Mouse (Mus musculus) MEL (cell line): ENCODE data around the gene Ssr1. TPM values are rescaled to one million over a fixed set of nuclear protein-coding genes. Genes with fewer than 3 reads are reported as not detected.
A peak's percentile ranks its signal among the peaks of the same experiment; 100 is the strongest.

Experiments
- DNase-seq: peaks from one replicate; pipeline ENCODE4 v3.0.0; 2011; ENCODE audit warnings: low read depth, low spot score
- H3K27ac ChIP-seq: 2 replicates; pipeline ENCODE4 v1.5.1; 2012; ENCODE audit warnings: low read depth, mild to moderate bottlenecking, control low read depth, low read length, moderate library complexity; ENCODE audit not compliant: control insufficient read depth
- H3K27me3 ChIP-seq, 2 experiments: fragments of 150-350 bp in 1 of 2; sonication (generic) in 1 of 2; 2 replicates each; pipeline ENCODE4 v1.6.1; 2012; ENCODE audit warnings: low read length in 2 of 2, mild to moderate bottlenecking in 2 of 2, improper control_type of control experiment in 1 of 2, moderate library complexity in 1 of 2; ENCODE audit not compliant: insufficient read depth in 2 of 2, control insufficient read depth in 1 of 2
- H3K36me3 ChIP-seq, 2 experiments: 2 replicates each; pipeline ENCODE4 v1.6.1; 2012 to 2014; ENCODE audit warnings: low read length in 2 of 2, improper control_type of control experiment in 1 of 2, inconsistent platforms in 1 of 2, mild to moderate bottlenecking in 1 of 2; ENCODE audit not compliant: insufficient read depth in 2 of 2, control insufficient read depth in 1 of 2
- H3K4me1 ChIP-seq, 2 experiments: fragments of 150-350 bp in 1 of 2; sonication (generic) in 1 of 2; 2 replicates each; pipeline ENCODE4 v1.6.1; 2012; ENCODE audit warnings: low read length in 2 of 2, improper control_type of control experiment in 1 of 2, mild to moderate bottlenecking in 1 of 2; ENCODE audit not compliant: insufficient read depth in 2 of 2, control insufficient read depth in 1 of 2
- H3K4me3 ChIP-seq, 2 experiments: fragments of 150-350 bp in 1 of 2; sonication (generic) in 1 of 2; 2 replicates each; pipeline ENCODE4 v1.5.1; 2012; ENCODE audit warnings: low read depth in 2 of 2, low read length in 2 of 2, mild to moderate bottlenecking in 2 of 2, moderate library complexity in 2 of 2, control low read depth in 1 of 2, improper control_type of control experiment in 1 of 2; ENCODE audit not compliant: control insufficient read depth in 1 of 2, insufficient read depth in 1 of 2
- H3K79me2 ChIP-seq: 2 replicates; pipeline ENCODE4 v1.6.1; 2012; ENCODE audit warnings: mild to moderate bottlenecking, low read length, moderate library complexity; ENCODE audit not compliant: control insufficient read depth, poor library complexity, insufficient read depth
- H3K9ac ChIP-seq: 2 replicates; pipeline ENCODE4 v1.6.1; 2012; ENCODE audit warnings: low read depth, mild to moderate bottlenecking, control low read depth, low read length, moderate library complexity; ENCODE audit not compliant: control insufficient read depth, poor library complexity, severe bottlenecking
- H3K9me3 ChIP-seq: fragments of 150-350 bp; sonication (generic); replicated peaks from 2 replicates; pipeline ENCODE4 v1.6.1; 2012; ENCODE audit warnings: mild to moderate bottlenecking, low read length, improper control_type of control experiment, moderate library complexity; ENCODE audit not compliant: insufficient read depth
- BHLHE40 ChIP-seq: IDR thresholded peaks from 2 replicates; pipeline ENCODE4 v1.6.1; 2012; ENCODE audit warnings: low read depth, mild to moderate bottlenecking, inconsistent platforms, low read length, improper control_type of control experiment, borderline replicate concordance
- CHD1 ChIP-seq: IDR thresholded peaks from 2 replicates; pipeline ENCODE4 v1.6.1; 2012; ENCODE audit warnings: low read depth, mild to moderate bottlenecking, inconsistent platforms, low read length, improper control_type of control experiment
- CHD2 ChIP-seq: IDR thresholded peaks from 2 replicates; pipeline ENCODE4 v1.6.1; 2011; ENCODE audit warnings: low read length, improper control_type of control experiment
- CTCF ChIP-seq, 3 experiments: IDR thresholded peaks in 2 of 3; conservative IDR thresholded peaks in 1 of 3; 2 replicates each; pipeline ENCODE4 v1.5.1; 2011 to 2012; ENCODE audit warnings: low read length in 3 of 3, low read depth in 2 of 3, mild to moderate bottlenecking in 2 of 3, improper control_type of control experiment in 1 of 3, inconsistent platforms in 1 of 3, mixed read lengths in 1 of 3, moderate library complexity in 1 of 3; ENCODE audit not compliant: control insufficient read depth in 1 of 3, insufficient read depth in 1 of 3, poor library complexity in 1 of 3, severe bottlenecking in 1 of 3
- E2F4 ChIP-seq: IDR thresholded peaks from 2 replicates; pipeline ENCODE4 v1.6.1; 2011; ENCODE audit warnings: low read depth, low read length, improper control_type of control experiment, borderline replicate concordance
- ELF1 ChIP-seq: IDR thresholded peaks from 2 replicates; pipeline ENCODE4 v1.6.1; 2014; ENCODE audit warnings: low read depth, mild to moderate bottlenecking, inconsistent platforms, low read length, improper control_type of control experiment, moderate library complexity
- EP300 ChIP-seq, 2 experiments: IDR thresholded peaks; 2 replicates each; pipeline ENCODE4 v1.6.1; 2011; ENCODE audit warnings: improper control_type of control experiment in 2 of 2, low read length in 2 of 2, low read depth in 1 of 2, mild to moderate bottlenecking in 1 of 2
- ETS1 ChIP-seq: IDR thresholded peaks from 2 replicates; pipeline ENCODE4 v1.6.1; 2012; ENCODE audit warnings: low read depth, mild to moderate bottlenecking, inconsistent platforms, low read length, improper control_type of control experiment, moderate library complexity
- GABPA ChIP-seq: IDR thresholded peaks from 2 replicates; pipeline ENCODE4 v1.6.1; 2012; ENCODE audit warnings: low read depth, mild to moderate bottlenecking, inconsistent platforms, low read length, improper control_type of control experiment, moderate library complexity
- GATA1 ChIP-seq: IDR thresholded peaks from 2 replicates; pipeline ENCODE4 v1.6.1; 2011; ENCODE audit warnings: low read depth, low read length, improper control_type of control experiment
- HCFC1 ChIP-seq: IDR thresholded peaks from 2 replicates; pipeline ENCODE4 v1.6.1; 2012; ENCODE audit warnings: low read depth, mild to moderate bottlenecking, inconsistent platforms, low read length, improper control_type of control experiment, moderate library complexity
- KAT2A ChIP-seq: conservative IDR thresholded peaks from 2 replicates; pipeline ENCODE4 v1.6.1; 2012; ENCODE audit warnings: low read depth, low read length, improper control_type of control experiment, inconsistent platforms
- MAFK ChIP-seq: IDR thresholded peaks from 2 replicates; pipeline ENCODE4 v1.6.1; 2011; ENCODE audit warnings: low read depth, mild to moderate bottlenecking, low read length, improper control_type of control experiment, borderline replicate concordance
- MAZ ChIP-seq: IDR thresholded peaks from 2 replicates; pipeline ENCODE4 v1.6.1; 2012; ENCODE audit warnings: low read depth, mild to moderate bottlenecking, inconsistent platforms, low read length, improper control_type of control experiment
- MYB ChIP-seq: IDR thresholded peaks from 2 replicates; pipeline ENCODE4 v1.6.1; 2011; ENCODE audit warnings: mild to moderate bottlenecking, low read depth, low read length, improper control_type of control experiment
- MYC ChIP-seq: IDR thresholded peaks from 2 replicates; pipeline ENCODE4 v1.6.1; 2011; ENCODE audit warnings: low read depth, mild to moderate bottlenecking, low read length, improper control_type of control experiment, moderate library complexity
- NRF1 ChIP-seq: IDR thresholded peaks from 2 replicates; pipeline ENCODE4 v1.6.1; 2014; ENCODE audit warnings: low read depth, mild to moderate bottlenecking, inconsistent platforms, low read length, improper control_type of control experiment, moderate library complexity; ENCODE audit not compliant: poor library complexity, insufficient read depth, severe bottlenecking
- POLR2A ChIP-seq, 2 experiments: IDR thresholded peaks; 2 replicates each; pipeline ENCODE4 v1.6.1; 2011 to 2012; ENCODE audit warnings: low read length in 2 of 2, mild to moderate bottlenecking in 2 of 2, control low read depth in 1 of 2, improper control_type of control experiment in 1 of 2, low read depth in 1 of 2, moderate library complexity in 1 of 2; ENCODE audit not compliant: control insufficient read depth in 1 of 2, insufficient read depth in 1 of 2, poor library complexity in 1 of 2
- POLR2AphosphoS5 ChIP-seq: IDR thresholded peaks from 2 replicates; pipeline ENCODE4 v1.6.1; 2012; ENCODE audit warnings: low read depth, borderline replicate concordance, mild to moderate bottlenecking, inconsistent platforms, low read length, moderate library complexity, mixed read lengths
- SMC3 ChIP-seq: IDR thresholded peaks from 2 replicates; pipeline ENCODE4 v1.6.1; 2011; ENCODE audit warnings: low read depth, low read length, improper control_type of control experiment
- TBP ChIP-seq: IDR thresholded peaks from 2 replicates; pipeline ENCODE4 v1.8.0; 2011; ENCODE audit warnings: low read depth, low read length, improper control_type of control experiment
- TCF12 ChIP-seq: IDR thresholded peaks from 2 replicates; pipeline ENCODE4 v1.6.1; 2014; ENCODE audit warnings: low read depth, mild to moderate bottlenecking, inconsistent platforms, low read length, improper control_type of control experiment, moderate library complexity
- UBTF ChIP-seq: IDR thresholded peaks from 2 replicates; pipeline ENCODE4 v1.6.1; 2012; ENCODE audit warnings: low read depth, mild to moderate bottlenecking, inconsistent platforms, low read length, improper control_type of control experiment, moderate library complexity, borderline replicate concordance; ENCODE audit not compliant: insufficient read depth
- USF1 ChIP-seq: IDR thresholded peaks from 2 replicates; pipeline ENCODE4 v1.6.1; 2014; ENCODE audit warnings: low read depth, mild to moderate bottlenecking, inconsistent platforms, low read length, improper control_type of control experiment, moderate library complexity
- USF2 ChIP-seq, 2 experiments: IDR thresholded peaks; 2 replicates each; pipeline ENCODE4 v1.6.1; 2011 to 2012; ENCODE audit warnings: improper control_type of control experiment in 2 of 2, low read length in 2 of 2, borderline replicate concordance in 1 of 2, inconsistent platforms in 1 of 2, low read depth in 1 of 2, mild to moderate bottlenecking in 1 of 2; ENCODE audit not compliant: insufficient read depth in 1 of 2
- ZC3H11A ChIP-seq: IDR thresholded peaks from 2 replicates; pipeline ENCODE4 v1.6.1; 2012; ENCODE audit warnings: low read depth, mild to moderate bottlenecking, inconsistent platforms, low read length, improper control_type of control experiment
- ZKSCAN1 ChIP-seq: IDR thresholded peaks from 2 replicates; pipeline ENCODE4 v1.6.1; 2012; ENCODE audit warnings: low read depth, mild to moderate bottlenecking, inconsistent platforms, low read length, improper control_type of control experiment, moderate library complexity
- ZMIZ1 ChIP-seq: IDR thresholded peaks from 2 replicates; pipeline ENCODE4 v1.6.1; 2012; ENCODE audit warnings: low read depth, mild to moderate bottlenecking, inconsistent platforms, low read length, improper control_type of control experiment, moderate library complexity
- ZNF384 ChIP-seq: IDR thresholded peaks from 2 replicates; pipeline ENCODE4 v1.6.1; 2012; ENCODE audit warnings: low read depth, mild to moderate bottlenecking, inconsistent platforms, low read length, improper control_type of control experiment
- polyA plus RNA-seq, 2 experiments: library from polyadenylated mRNA; stranded (reverse) in 1 of 2; unstranded in 1 of 2; fragments of >175 nt in 1 of 2; fragments of >200 nt in 1 of 2; gene quantifications; 2 replicates each; pipeline versions ENCODE4 v1.2.1 to v1.2.4; 2012; ENCODE audit warnings: low replicate concordance in 2 of 2, low read depth in 1 of 2; ENCODE audit not compliant: insufficient read length in 2 of 2, insufficient read depth in 1 of 2, missing spikeins in 1 of 2
- total RNA-seq: library from RNA; depleted of rRNA; stranded (reverse); fragments of 300-350 nt; gene quantifications from 2 replicates; pipeline ENCODE4 v1.2.3, GENCODE M21; 2012

Gene Ssr1
- total and polyA plus RNA-seq, 3 experiments, result 30.9 to 104 (median 77.2) TPM

GRCm38 (mm10) chr13:37962541-37962940 lies 31.5 kb downstream of the Ssr1 start:
- Histone ChIP-seq H3K9ac (no peak overlapping the region), H3K36me3 (peaks cover 0 to 18% of the 10 kb centered on the region in 2 experiments; a peak in 2 of 4 replicates), H3K9me3 (no peaks in the 10 kb centered on the region), H3K4me3 (no peak overlapping the region), H3K27me3 (no peaks in the 10 kb centered on the region), H3K79me2 (no peaks in the 10 kb centered on the region; the same call in 1 of the 2 replicates), H3K27ac (no peak overlapping the region), H3K4me1 (peaks cover 15 to 31% of the 10 kb centered on the region in 2 experiments; a peak in 3 of 4 replicates)
- no peak for DNase-seq
- TF ChIP-seq ZC3H11A (no peak), POLR2A (IDR thresholded peaks at IDR 0.05; ENCODE audit: control insufficient read depth in 1 of 2, insufficient read depth in 1 of 2, low read depth in 1 of 2, low read length in 2 of 2, poor library complexity in 1 of 2) (no peak), E2F4 (no peak), ZKSCAN1 (no peak), BHLHE40 (no peak), SMC3 (no peak), ZNF384 (no peak), USF2 (IDR thresholded peaks at IDR 0.05; ENCODE audit: borderline replicate concordance in 1 of 2, insufficient read depth in 1 of 2, low read depth in 1 of 2, low read length in 2 of 2) (no peak), USF1 (no peak), MYC (no peak), ELF1 (no peak), MYB (no peak), UBTF (no peak), ZMIZ1 (no peak), CHD2 (no peak), TBP (no peak), NRF1 (no peak), HCFC1 (no peak), MAZ (no peak)

GRCm38 (mm10) chr13:37959936-37960335 lies 34.1 kb downstream of the Ssr1 start:
- H3K27ac ChIP-seq, result peak overlapping the region; percentile 98
- peaks cover 15 to 38% of the 10 kb centered on the region in 2 experiments; a peak in 3 of 4 replicates for H3K4me1 ChIP-seq
- H3K9ac ChIP-seq, result peak overlapping the region; percentile 60
- H3K27me3 ChIP-seq, result no peaks in the 10 kb centered on the region
- no peaks in the 10 kb centered on the region; the same call in 1 of the 2 replicates for H3K79me2 ChIP-seq
- H3K9me3 ChIP-seq, result no peaks in the 10 kb centered on the region
- H3K36me3 ChIP-seq, result peaks cover 0 to 18% of the 10 kb centered on the region in 2 experiments; a peak in 2 of 4 replicates
- peak overlapping the region; percentile 49 to 56 for H3K4me3 ChIP-seq
- peak; percentile 62 for DNase-seq
- TF ChIP-seq POLR2AphosphoS5, result no peak
- no peak for TF ChIP-seq MYC
- no peak for TF ChIP-seq KAT2A
- TF ChIP-seq GATA1, result no peak
- no peak for TF ChIP-seq GABPA
- no peak for TF ChIP-seq CHD1
- TF ChIP-seq ZC3H11A, result no peak
- no peak for TF ChIP-seq NRF1
- no peak for TF ChIP-seq CTCF (IDR thresholded peaks at IDR 0.05 in 2 of 3, conservative IDR thresholded peaks at IDR 0.05 in 1 of 3; ENCODE audit: control insufficient read depth in 1 of 3, insufficient read depth in 1 of 3, low read depth in 2 of 3, low read length in 3 of 3, poor library complexity in 1 of 3, severe bottlenecking in 1 of 3)
- peak; percentile 11; the same call in 1 of the 2 replicates for TF ChIP-seq ETS1
- TF ChIP-seq E2F4, result no peak
- 0 out of 4 replicates have a peak, but pooled peaks of 1 of the 2 experiments have one; percentile 13 for TF ChIP-seq EP300 (IDR thresholded peaks at IDR 0.05; ENCODE audit: low read depth in 1 of 2, low read length in 2 of 2)
- no peak for TF ChIP-seq TBP
- TF ChIP-seq TCF12, result 0 out of 2 replicates have a peak, but pooled peaks have one; percentile 11
- TF ChIP-seq POLR2A (IDR thresholded peaks at IDR 0.05; ENCODE audit: control insufficient read depth in 1 of 2, insufficient read depth in 1 of 2, low read depth in 1 of 2, low read length in 2 of 2, poor library complexity in 1 of 2), result no peak; a peak in 1 of 4 replicates
- TF ChIP-seq HCFC1, result no peak
- TF ChIP-seq ZKSCAN1, result no peak
- no peak for TF ChIP-seq UBTF
- TF ChIP-seq ELF1, result no peak
- no peak for TF ChIP-seq SMC3
- no peak for TF ChIP-seq MAFK
